Mouse (Mus musculus) common myeloid progenitor, adult 5-6 weeks (primary cell): ENCODE measurements around the gene Olfr109. TPM values are rescaled to one million over a fixed set of nuclear protein-coding genes. Genes with fewer than 3 reads are reported as not detected.

Experiments used
- ATAC-seq: replicated peaks from 2 replicates; pipeline ENCODE4 v1.8.0; 2016; ENCODE audit warnings: low read depth, mild to moderate bottlenecking, moderate TSS enrichment, inconsistent platforms; ENCODE audit not compliant: poor library complexity, severe bottlenecking
- total RNA-seq: library from RNA; stranded (forward); fragments of 200-1000, 187-1606 nt; gene quantifications from 2 replicates; pipeline ENCODE4 v1.2.3, GENCODE M21; 2017

Olfr109 gene
- total RNA-seq, result not detected in 2 replicates

- no peak for ATAC-seq
These were observed at the start of gene Olfr109 for GRCm38 (mm10) chr17:37458616-37459015. Gene Olfr109 (plus strand): TSS chr17:37458916.

GRCm38 (mm10) chr17:37413380-37413779 is 45.3 kb upstream of the Olfr109 start:
- ATAC-seq, result no peak

GRCm38 (mm10) chr17:37445180-37445579 is 13.5 kb upstream of the Olfr109 start, which contains the start of gene Olfr108:
Gene Olfr108 (plus strand): TSS chr17:37445480.
- ATAC-seq, result no peak

- no peak for ATAC-seq
These were observed 24.7 kb downstream of the Olfr109 start, which contains the start of gene H2-M2 for GRCm38 (mm10) chr17:37483452-37483851. Gene H2-M2 (minus strand): TSS chr17:37483552.

GRCm38 (mm10) chr17:37491930-37492518 is 33.3 kb downstream of the Olfr109 start, which contains the start of gene Olfr110:
Gene Olfr110 (plus strand): TSS chr17:37492468.
- ATAC-seq, result peak; percentile 79

GRCm38 (mm10) chr17:37507730-37508129 is 49.0 kb downstream of the Olfr109 start, which contains the start of gene Olfr111:
Gene Olfr111 (plus strand): TSS chr17:37508030.
- ATAC-seq, result no peak

Other genes starting within 250 kb of the Olfr109 start
- not detected in 2 replicates for gene Olfr95, start 245.8 kb upstream of the Olfr109 start, total RNA-seq
- not detected in 2 replicates for gene Olfr96, start 238.8 kb upstream of the Olfr109 start, total RNA-seq
- gene Olfr97, start 221.6 kb upstream of the Olfr109 start, total RNA-seq, result not detected in 2 replicates
- not detected in 2 replicates for gene Olfr98, start 195.2 kb upstream of the Olfr109 start, total RNA-seq
- gene H2-M3, start 188.7 kb upstream of the Olfr109 start, total RNA-seq, result 20.5 and 23.4 TPM in 2 replicates
- 1.8 TPM in 1 of 2 replicates, not detected in the other for gene Olfr99, start 175.5 kb upstream of the Olfr109 start, total RNA-seq
- gene Olfr101, start 154.6 kb upstream of the Olfr109 start, total RNA-seq, result not detected in 2 replicates
- not detected in 2 replicates for gene Olfr102, start 141.9 kb upstream of the Olfr109 start, total RNA-seq
- gene Olfr103, start 119.2 kb upstream of the Olfr109 start, total RNA-seq, result not detected in 2 replicates
- not detected in 2 replicates for gene Olfr104-ps, start 99.3 kb upstream of the Olfr109 start, total RNA-seq
- gene Olfr105-ps, start 79.9 kb upstream of the Olfr109 start, total RNA-seq, result not detected in 2 replicates
- not detected in 2 replicates for gene Olfr106-ps, start 68.5 kb upstream of the Olfr109 start, total RNA-seq
- gene Olfr107, start 59.7 kb upstream of the Olfr109 start, total RNA-seq, result not detected in 2 replicates
- gene Olfr108, start 13.4 kb upstream of the Olfr109 start, total RNA-seq, result not detected in 2 replicates
- gene H2-M2, start 24.6 kb downstream of the Olfr109 start, total RNA-seq, result not detected in 2 replicates
- gene Olfr110, start 33.6 kb downstream of the Olfr109 start, total RNA-seq, result not detected in 2 replicates
- not detected in 2 replicates for gene Olfr111, start 49.1 kb downstream of the Olfr109 start, total RNA-seq
- gene Olfr112, start 110.5 kb downstream of the Olfr109 start, total RNA-seq, result not detected in 2 replicates
- not detected in 2 replicates for gene Olfr113, start 118.7 kb downstream of the Olfr109 start, total RNA-seq
- gene Olfr114, start 133.8 kb downstream of the Olfr109 start, total RNA-seq, result not detected in 2 replicates
- gene Olfr115, start 168.2 kb downstream of the Olfr109 start, total RNA-seq, result not detected in 2 replicates
- gene Olfr116, start 168.3 kb downstream of the Olfr109 start, total RNA-seq, result not detected in 2 replicates
- not detected in 2 replicates for gene Olfr117, start 204.9 kb downstream of the Olfr109 start, total RNA-seq
- gene Olfr118, start 208.1 kb downstream of the Olfr109 start, total RNA-seq, result not detected in 2 replicates
- gene Olfr119, start 237.6 kb downstream of the Olfr109 start, total RNA-seq, result not detected in 2 replicates